ENCODE assay signal across 19 mouse cellular contexts in genomic region chr6:91012458-91012857, GRCm38 (mm10). TPM values are rescaled to one million over a fixed set of nuclear protein-coding genes. Genes with fewer than 3 reads are reported as not detected.
A peak's percentile ranks its signal among the peaks of the same experiment; 100 is the strongest.
DNase-seq lines count a peak whose midpoint lies in the region; ATAC-seq lines count a peak whose summit lies in the region.
"Had no signal": no experiment of that assay in that cellular context is flagged by ENCODE, and none has a peak within 500 bp of the region (broad histone marks: within the 10 kb centered on the region; RNA-seq: fewer than 3 reads in every experiment).

No protein-coding gene starts in this region.

- H3K4me2 ChIP-seq in lung, embryonic 16.5 days (ENCODE audit: low read depth, low read length), result no peak overlapping the region
- no peak overlapping the region for H3K4me2 ChIP-seq in stomach, embryonic 14.5 days (replicated peaks; ENCODE audit: low read depth, low read length)
- H3K4me2 ChIP-seq: embryonic facial prominence, embryonic 13.5 days; heart, embryonic 12.5 days; hindbrain, embryonic 13.5 days had no signal

- H3K36me3 ChIP-seq in lung, embryonic 16.5 days (ENCODE audit: control insufficient read depth, insufficient read depth, low read length), result no peaks in the 10 kb centered on the region
- no peaks in the 10 kb centered on the region for H3K36me3 ChIP-seq in stomach, embryonic 14.5 days (ENCODE audit: control insufficient read depth, insufficient read depth, low read length)
- H3K36me3 ChIP-seq: embryonic facial prominence, embryonic 13.5 days; heart, embryonic 12.5 days had no signal

- H3K4me3 ChIP-seq in lung, embryonic 16.5 days (ENCODE audit: low read length), result no peak overlapping the region
- H3K4me3 ChIP-seq in stomach, embryonic 14.5 days (ENCODE audit: low read depth, low read length), result no peak overlapping the region
- H3K4me3 ChIP-seq: embryonic facial prominence, embryonic 13.5 days; gastrocnemius, adult 2 months; heart, embryonic 12.5 days; hindbrain, embryonic 13.5 days had no signal

- no peak for DNase-seq in lung, postnatal 10 days
- peak; percentile 35 for DNase-seq in urinary bladder, postnatal 14 days (ENCODE audit: low spot score)
- no peak for DNase-seq in urinary bladder, postnatal 10 days (ENCODE audit: low spot score)
- DNase-seq in layer of hippocampus, adult 11-12 months (ENCODE audit: low spot score), result no peak
- no peak for DNase-seq in adrenal gland, adult (ENCODE audit: inconsistent age in 2 of 2, low spot score in 1 of 2)
- DNase-seq: adrenal gland, postnatal 14 days; cerebellum, adult 11-12 months; cerebellum, adult 9-10 months; cerebellum, postnatal 25 days; gastrocnemius, adult 2 months; gastrocnemius, postnatal 25 days; heart, postnatal 4 days had no signal

- H3K27ac ChIP-seq in lung, embryonic 16.5 days (ENCODE audit: low read length), result no peak overlapping the region
- no peak overlapping the region for H3K27ac ChIP-seq in stomach, embryonic 14.5 days (ENCODE audit: low read length)
- H3K27ac ChIP-seq: gastrocnemius, adult 2 months; hindbrain, embryonic 13.5 days; hindbrain, postnatal 0 days had no signal

- H3K4me1 ChIP-seq in lung, embryonic 16.5 days (replicated peaks; ENCODE audit: control insufficient read depth, insufficient read depth, low read length), result no peaks in the 10 kb centered on the region
- no peaks in the 10 kb centered on the region for H3K4me1 ChIP-seq in stomach, embryonic 14.5 days (ENCODE audit: control insufficient read depth, insufficient read depth, low read length)
- H3K4me1 ChIP-seq: embryonic facial prominence, embryonic 13.5 days had no signal

- H3K27me3 ChIP-seq in lung, embryonic 16.5 days (ENCODE audit: control insufficient read depth, insufficient read depth, low read depth, low read length), result no peaks in the 10 kb centered on the region
- H3K27me3 ChIP-seq in stomach, embryonic 14.5 days (ENCODE audit: control insufficient read depth, insufficient read depth, low read length), result no peaks in the 10 kb centered on the region
- H3K27me3 ChIP-seq: embryonic facial prominence, embryonic 13.5 days; heart, embryonic 12.5 days; hindbrain, embryonic 13.5 days had no signal

- peak; percentile 80 for ATAC-seq in lung, embryonic 16.5 days (ENCODE audit: low read depth)
- 0 out of 2 replicates have a peak, but pooled peaks have one; percentile 38 for ATAC-seq in stomach, embryonic 14.5 days (ENCODE audit: insufficient number of reproducible peaks, insufficient read depth, low FRiP score, low read depth)
- ATAC-seq: forebrain, embryonic 14.5 days; hindbrain, postnatal 0 days had no signal

- H3K9me3 ChIP-seq in lung, embryonic 16.5 days (ENCODE audit: control insufficient read depth, low read length), result no peaks in the 10 kb centered on the region
- H3K9me3 ChIP-seq in stomach, embryonic 14.5 days (ENCODE audit: control insufficient read depth, low read depth, low read length), result no peaks in the 10 kb centered on the region
- H3K9me3 ChIP-seq: embryonic facial prominence, embryonic 13.5 days; heart, embryonic 12.5 days; hindbrain, embryonic 13.5 days had no signal

- 55% methylated on average over 3 of the region's 3 CpGs for WGBS in lung, embryonic 16.5 days
- WGBS in stomach, embryonic 14.5 days, result 55% methylated on average over 3 of the region's 3 CpGs

- no peak overlapping the region for H3K9ac ChIP-seq in lung, embryonic 16.5 days (ENCODE audit: low read length)
- no peak overlapping the region for H3K9ac ChIP-seq in stomach, embryonic 14.5 days (replicated peaks; ENCODE audit: low read depth, low read length)
- H3K9ac ChIP-seq: embryonic facial prominence, embryonic 13.5 days; heart, embryonic 12.5 days; hindbrain, embryonic 13.5 days had no signal

RNA-seq across cellular contexts. Expression of gene Iqsec1, which starts 24.0 kb away (rescaled TPM):
- 11.7 and 11.9 TPM in 2 replicates for polyA plus RNA-seq in lung, embryonic 16.5 days (2015; fragmentation: Nextera tagmentation; extraction: Ambion mirVana)
- 16.0 TPM in 2 replicates for polyA plus RNA-seq in stomach, embryonic 14.5 days (2014; fragmentation: Nextera tagmentation; extraction: Ambion mirVana)
